Mouse (Mus musculus) bone marrow macrophage, adult 2 months (primary cell): ENCODE measurements around the gene Nfib.

ENCODE experiments used
- CTCF ChIP-seq: IDR thresholded peaks from 2 replicates; pipeline ENCODE4 v1.5.1; 2012; ENCODE audit warnings: low read depth, mild to moderate bottlenecking, low read length, moderate library complexity
- POLR2A ChIP-seq: IDR thresholded peaks from 2 replicates; pipeline ENCODE4 v1.6.1; 2012; ENCODE audit warnings: mild to moderate bottlenecking, low read depth, low read length, borderline replicate concordance

DNA sequence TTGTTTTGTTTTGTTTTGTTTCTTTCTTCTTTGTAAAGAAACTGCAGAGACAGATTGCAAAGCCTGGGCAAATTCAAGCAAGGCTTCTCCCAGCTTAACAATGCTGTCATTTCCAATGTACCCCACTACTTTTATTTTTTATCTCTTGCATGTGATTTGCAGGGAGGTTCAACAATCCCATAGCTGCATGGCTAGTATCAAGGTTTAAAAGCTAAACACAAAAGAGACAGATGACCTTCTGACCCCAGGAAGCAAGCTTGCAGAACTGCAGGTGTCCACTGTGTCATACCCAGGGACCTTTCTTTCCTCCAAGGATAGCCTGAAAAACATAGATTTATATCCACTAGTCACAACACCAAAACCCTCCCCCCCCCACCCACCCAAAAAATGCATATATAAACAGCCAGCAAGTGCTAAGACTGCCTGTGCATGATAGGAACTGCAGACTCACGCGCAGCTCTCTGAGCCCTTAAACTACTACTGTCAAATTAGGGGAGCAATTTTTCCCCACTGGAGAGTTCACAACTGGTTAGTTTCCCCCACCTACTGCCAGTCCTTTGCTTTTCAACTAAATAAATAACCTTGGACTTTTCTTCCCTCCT is 196.3 kb downstream of the Nfib start:
- TF ChIP-seq CTCF (no peak), POLR2A (no peak)
